Mouse (Mus musculus) lung, adult 2 months (tissue): ENCODE data around the gene AL607142.1.

Experiments used
- CTCF ChIP-seq: fragments of 200-500 bp; IDR thresholded peaks from 2 replicates; pipeline ENCODE4 v1.5.1; 2011; ENCODE audit warnings: mild to moderate bottlenecking, low read length, control low read depth; ENCODE audit not compliant: insufficient read depth
- POLR2A ChIP-seq: fragments of 200-500 bp; IDR thresholded peaks from 2 replicates; pipeline ENCODE4 v1.6.1; 2011; ENCODE audit warnings: low read depth, mild to moderate bottlenecking, control low read depth, low read length, borderline replicate concordance; ENCODE audit errors: extremely low read depth

DNA sequence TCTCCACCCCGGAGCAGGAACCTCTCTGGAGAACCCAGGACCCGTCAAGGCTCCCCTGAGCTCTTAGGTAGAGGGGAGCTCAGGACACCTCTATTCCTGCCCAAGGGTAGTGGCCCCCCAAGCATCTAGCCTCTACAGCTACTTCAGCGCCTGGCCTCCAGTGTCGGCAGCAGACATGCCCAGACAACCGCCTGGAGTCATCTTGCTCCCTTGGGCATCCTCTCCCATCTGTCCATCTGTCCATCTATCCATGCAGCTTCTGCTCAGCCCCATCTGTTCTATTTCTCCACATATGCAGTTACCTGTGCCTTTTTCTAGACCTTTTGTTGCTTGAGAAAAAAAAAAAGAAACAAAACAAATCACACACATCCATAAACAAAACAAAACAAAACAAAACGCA lies 69.4 kb downstream of the AL607142.1 start:
- TF ChIP-seq CTCF = no peak
- no peak for TF ChIP-seq POLR2A
